Mouse (Mus musculus): ENCODE data around the gene Kcnq1.

GRCm38 (mm10) chr7:143105258-143105897 is 784 bp upstream of the Kcnq1 start:
- TF ChIP-seq CTCF (IDR thresholded peaks at IDR 0.05; ENCODE audit: insufficient read depth, low read length) (no peak), POLR2A (IDR thresholded peaks at IDR 0.05; ENCODE audit: borderline replicate concordance, extremely low read depth, low read depth, low read length) (no peak)
